Mouse (Mus musculus) liver, embryonic 14.5 days (tissue): ENCODE measurements around the gene Bicd2.

Experiments used
- CTCF ChIP-seq: IDR thresholded peaks from 2 replicates; pipeline ENCODE4 v1.5.1; 2016; ENCODE audit warnings: antibody characterized with exemption, low read depth, control low read depth
- EP300 ChIP-seq: IDR thresholded peaks from 2 replicates; pipeline ENCODE4 v1.6.1; 2016; ENCODE audit warnings: antibody characterized with exemption, low read depth

GRCm38 (mm10) chr13:49353991-49354507 lies 12.7 kb downstream of the Bicd2 start:
- no peak for TF ChIP-seq CTCF
- TF ChIP-seq EP300 = no peak
